Mouse (Mus musculus) neural tube, embryonic 14.5 days (tissue): ENCODE results near the gene Mylk. TPM values are rescaled to one million over a fixed set of nuclear protein-coding genes. Genes with fewer than 3 reads are reported as not detected.

ENCODE experiments used
- ATAC-seq: fragments of 200-750 bp; cut with Nextera tagmentation; 2 replicates; pipeline ENCODE4 v1.8.0; 2017; ENCODE audit warnings: low read depth, mild to moderate bottlenecking, moderate TSS enrichment, moderate library complexity
- H3K27ac ChIP-seq: fragments of 300-500 bp; sonication (generic); 2 replicates; pipeline ENCODE4 v1.5.1; 2014; ENCODE audit warnings: low read depth, mild to moderate bottlenecking, control low read depth, low read length, moderate library complexity, mixed read lengths
- H3K27me3 ChIP-seq: fragments of 300-500 bp; sonication (generic); 2 replicates; pipeline ENCODE4 v1.6.1; 2014; ENCODE audit warnings: low read length; ENCODE audit not compliant: control insufficient read depth, insufficient read depth
- H3K36me3 ChIP-seq: fragments of 300-500 bp; sonication (generic); 2 replicates; pipeline ENCODE4 v1.6.1; 2014; ENCODE audit warnings: low read length, mixed read lengths; ENCODE audit not compliant: control insufficient read depth, insufficient read depth
- H3K4me1 ChIP-seq: fragments of 300-500 bp; sonication (generic); 2 replicates; pipeline ENCODE4 v1.6.1; 2014; ENCODE audit warnings: low read length; ENCODE audit not compliant: control insufficient read depth, insufficient read depth
- H3K4me2 ChIP-seq: fragments of 300-500 bp; sonication (generic); 2 replicates; pipeline ENCODE4 v1.6.1; 2014; ENCODE audit warnings: mild to moderate bottlenecking, low read depth, low read length, control low read depth
- H3K4me3 ChIP-seq: fragments of 300-500 bp; sonication (generic); 2 replicates; pipeline ENCODE4 v1.5.1; 2014; ENCODE audit warnings: low read depth, low read length, control low read depth, mixed read lengths
- H3K9ac ChIP-seq: fragments of 300-500 bp; sonication (generic); replicated peaks from 2 replicates; pipeline ENCODE4 v1.6.1; 2014; ENCODE audit warnings: low read depth, mild to moderate bottlenecking, control low read depth, low read length, mixed read lengths
- H3K9me3 ChIP-seq: fragments of 300-500 bp; sonication (generic); 2 replicates; pipeline ENCODE4 v1.6.1; 2016; ENCODE audit warnings: low read length; ENCODE audit not compliant: control insufficient read depth
- WGBS: fragments of 180-500 bp; shearing (Covaris S2); extraction: QIAGEN DNeasy Blood & Tissue Kit; methylation state at CpG from one replicate; pipeline ENCODE4 v1.1.7; 2014; 5-methylcytosine and 5-hydroxymethylcytosine counted together
- polyA plus RNA-seq: library from polyadenylated mRNA; unstranded; fragments of >200 nt; fragmentation: Nextera tagmentation; extraction: Ambion mirVana; gene quantifications from 2 replicates; pipeline ENCODE4 v1.2.1, GENCODE M21; 2014

Mylk gene
- polyA plus RNA-seq, 1 experiment from 2014 or later = 1.5 TPM

DNA sequence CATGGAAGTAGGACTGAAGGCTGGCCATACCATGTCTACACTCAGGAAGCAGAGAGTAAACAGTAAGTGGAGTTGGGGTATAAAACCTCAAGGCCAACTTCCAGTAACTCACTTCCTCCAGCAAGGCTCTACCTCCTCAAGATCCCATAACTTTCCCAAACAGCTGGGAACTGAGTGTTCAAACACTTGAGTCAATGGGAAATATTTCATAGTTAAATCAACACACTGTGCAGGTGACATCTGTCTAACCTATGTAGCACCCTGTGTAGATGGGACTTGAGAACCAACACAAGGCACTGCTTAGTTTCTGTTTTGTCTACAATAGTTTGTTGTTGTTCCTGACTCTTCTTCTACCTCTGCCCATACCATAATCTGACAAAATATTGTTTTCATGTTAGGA lies 263.4 kb downstream of the Mylk start:
- Histone ChIP-seq H3K27ac (no peak overlapping the region), H3K27me3 (no peaks in the 10 kb centered on the region), H3K9ac (no peak overlapping the region), H3K4me3 (no peak overlapping the region), H3K4me1 (no peaks in the 10 kb centered on the region), H3K9me3 (no peaks in the 10 kb centered on the region), H3K4me2 (no peak overlapping the region), H3K36me3 (no peaks in the 10 kb centered on the region)
- no peak for ATAC-seq

DNA sequence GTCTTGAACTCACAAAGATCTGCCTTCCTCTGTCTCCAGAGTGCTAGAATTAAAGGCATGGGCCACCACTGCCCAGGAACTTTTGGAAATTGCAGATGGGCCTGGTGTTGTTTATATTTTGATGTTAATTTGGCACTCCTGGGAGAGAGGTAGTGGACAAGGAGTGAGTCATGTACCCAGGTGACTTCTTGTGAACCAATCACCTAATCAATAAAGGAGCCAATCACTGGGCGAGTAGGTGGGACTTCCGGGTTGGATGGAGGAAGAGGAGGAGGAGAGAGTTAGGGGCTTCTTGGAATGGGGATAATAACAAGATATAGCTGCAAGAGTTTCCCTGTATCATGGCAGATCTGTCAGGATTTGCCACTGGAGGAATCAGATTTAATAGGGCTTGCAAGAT lies 268.5 kb downstream of the Mylk start:
- H3K4me2 ChIP-seq = no peak overlapping the region
- 73% methylated on average over 2 of the region's 2 CpGs for WGBS
- ATAC-seq = no peak

DNA sequence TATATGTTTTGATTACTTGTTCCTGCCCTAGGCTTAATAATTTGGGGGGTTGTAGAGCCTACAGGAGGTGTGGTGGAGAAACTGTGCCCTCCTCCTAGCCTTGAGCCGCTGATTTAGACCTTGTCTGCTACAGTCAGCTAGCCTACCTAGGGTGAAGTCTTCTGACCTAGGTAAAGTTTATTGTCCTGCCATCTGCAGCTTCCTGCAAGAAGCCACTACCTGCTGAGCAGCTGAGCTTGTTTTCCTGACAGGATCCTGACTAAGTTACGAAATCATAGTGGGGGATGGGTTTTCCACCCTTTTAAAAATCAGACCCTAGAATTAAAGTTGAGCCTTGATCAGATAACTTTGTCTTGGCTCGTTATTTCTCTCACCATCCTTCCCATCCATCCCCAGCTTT lies 271.5 kb downstream of the Mylk start:
- no peak for ATAC-seq
- Histone ChIP-seq H3K4me1 (no peaks in the 10 kb centered on the region), H3K4me2 (no peak overlapping the region), H3K9me3 (no peaks in the 10 kb centered on the region), H3K36me3 (no peaks in the 10 kb centered on the region), H3K27ac (no peak overlapping the region), H3K4me3 (no peak overlapping the region), H3K9ac (no peak overlapping the region), H3K27me3 (no peaks in the 10 kb centered on the region)
- WGBS = 71% methylated on average over 3 of the region's 3 CpGs

More for the DNA sequence above, 268.5 kb downstream of the Mylk start:
- Histone ChIP-seq H3K4me3 (no peak overlapping the region), H3K4me1 (no peaks in the 10 kb centered on the region), H3K9me3 (no peaks in the 10 kb centered on the region), H3K36me3 (no peaks in the 10 kb centered on the region), H3K27ac (no peak overlapping the region), H3K27me3 (no peaks in the 10 kb centered on the region), H3K9ac (no peak overlapping the region)

DNA sequence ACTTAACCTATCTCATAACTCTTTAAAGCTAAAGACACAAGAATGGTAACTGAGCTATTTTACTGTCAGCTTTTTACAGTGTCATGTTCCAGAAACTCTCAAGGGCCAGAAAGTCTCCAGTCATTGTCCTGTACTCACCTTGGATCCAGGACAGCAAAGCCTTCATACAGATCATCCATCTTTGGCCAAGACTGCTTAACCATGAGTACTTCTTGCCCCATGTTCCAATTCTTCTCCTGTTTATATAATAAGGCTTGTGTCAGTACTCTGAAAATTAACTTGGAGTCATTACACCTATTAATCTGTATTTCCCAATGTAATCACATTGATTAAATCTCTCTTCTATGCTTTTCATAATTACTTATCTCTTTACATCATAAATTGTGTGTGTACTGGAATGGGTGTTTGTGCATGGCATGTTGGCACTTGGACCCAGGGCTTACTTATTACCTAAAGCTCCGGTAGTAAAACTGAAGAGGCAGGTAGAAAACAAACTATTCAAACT lies 273.5 kb downstream of the Mylk start:
- H3K9me3 ChIP-seq = no peaks in the 10 kb centered on the region
- H3K4me2 ChIP-seq = no peak overlapping the region
- no peaks in the 10 kb centered on the region for H3K27me3 ChIP-seq
- no peak overlapping the region for H3K9ac ChIP-seq
- no peak overlapping the region for H3K4me3 ChIP-seq
- 94% methylated on average over 1 of the region's 1 CpGs for WGBS
- H3K4me1 ChIP-seq = no peaks in the 10 kb centered on the region; the same call in 1 of the 2 replicates
- no peaks in the 10 kb centered on the region for H3K36me3 ChIP-seq
- no peak for ATAC-seq
- H3K27ac ChIP-seq = no peak overlapping the region

DNA sequence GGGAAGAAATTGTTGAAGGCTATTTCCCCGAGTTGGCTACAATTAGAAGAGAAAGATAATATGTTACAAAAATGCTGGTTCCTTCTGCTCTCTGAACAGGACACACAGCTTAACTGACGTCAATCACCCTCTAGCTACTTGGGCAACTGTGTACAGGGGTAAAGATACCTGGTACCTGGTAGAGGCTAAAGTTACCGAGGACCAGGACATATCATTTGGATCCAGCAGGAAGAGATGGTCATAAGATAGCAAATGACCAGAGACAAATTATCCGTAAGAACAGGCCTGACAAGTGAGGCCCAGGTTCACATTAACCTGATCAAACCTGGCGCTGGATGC lies 276.9 kb downstream of the Mylk start:
- peak overlapping the region; percentile 86 for H3K4me3 ChIP-seq
- no peaks in the 10 kb centered on the region; the same call in 1 of the 2 replicates for H3K4me1 ChIP-seq
- 0 out of 2 replicates have a peak overlapping the region, but pooled peaks have one; percentile 21 for H3K9ac ChIP-seq
- H3K4me2 ChIP-seq = peak overlapping the region; percentile 46
- WGBS = 57% methylated on average over 5 of the region's 5 CpGs
- H3K27ac ChIP-seq = no peak overlapping the region; the same call in 1 of the 2 replicates
- no peak; the same call in 1 of the 2 replicates for ATAC-seq
- no peaks in the 10 kb centered on the region for H3K36me3 ChIP-seq
- no peaks in the 10 kb centered on the region for H3K9me3 ChIP-seq
- no peaks in the 10 kb centered on the region for H3K27me3 ChIP-seq

DNA sequence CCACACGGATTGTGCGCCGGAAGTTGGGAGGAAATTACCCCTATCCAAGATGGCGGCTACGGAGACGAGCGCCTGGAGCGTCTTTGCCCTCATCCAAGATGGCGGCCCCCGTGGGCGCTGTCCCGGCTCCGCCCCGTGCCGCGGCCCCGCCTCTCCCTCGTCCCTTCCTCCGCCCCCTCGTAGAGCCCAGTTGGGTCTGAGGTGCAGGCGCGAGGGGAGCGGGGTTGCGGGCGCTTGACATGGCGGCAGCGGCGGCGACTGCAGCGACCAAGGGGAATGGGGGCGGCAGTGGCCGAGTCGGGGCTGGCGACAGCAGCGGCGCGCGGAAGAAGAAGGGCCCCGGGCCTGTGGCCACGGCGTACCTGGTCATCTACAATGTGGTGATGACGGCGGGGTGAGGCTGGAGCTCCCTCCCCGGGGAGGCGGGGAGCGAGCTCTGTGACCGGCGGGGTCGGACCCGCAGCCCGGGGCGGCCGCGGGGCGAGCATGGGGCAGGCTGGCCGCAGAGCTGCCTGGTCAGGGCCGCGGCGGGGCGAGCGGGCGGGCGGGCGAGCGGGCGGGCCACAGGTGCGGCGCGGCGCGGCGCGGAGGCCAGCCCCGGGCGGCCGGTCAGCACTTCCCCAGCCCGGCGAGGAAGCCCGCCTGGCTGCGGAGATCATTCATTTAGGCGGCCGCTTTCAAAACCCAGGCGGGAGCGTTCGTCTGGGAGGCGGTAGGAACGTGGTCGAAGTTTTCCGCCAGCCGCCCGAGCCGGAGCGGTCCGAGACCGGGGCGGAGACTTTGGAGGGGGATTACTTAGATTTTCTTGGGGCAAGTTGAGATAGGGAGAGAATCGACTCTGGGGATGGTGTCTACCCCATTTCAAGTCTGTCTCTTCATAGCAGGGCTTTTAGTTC lies 277.5 kb downstream of the Mylk start, which contains the start of gene Hacd2:
Hacd2 (plus strand) TSS at position 187 of the 896 bp plus-strand sequence.
- H3K27me3 ChIP-seq = no peaks in the 10 kb centered on the region
- peak within 1 kb of the TSS; percentile 86 for H3K4me3 ChIP-seq
- under 1% methylated on average over 83 of the region's 97 CpGs for WGBS

DNA sequence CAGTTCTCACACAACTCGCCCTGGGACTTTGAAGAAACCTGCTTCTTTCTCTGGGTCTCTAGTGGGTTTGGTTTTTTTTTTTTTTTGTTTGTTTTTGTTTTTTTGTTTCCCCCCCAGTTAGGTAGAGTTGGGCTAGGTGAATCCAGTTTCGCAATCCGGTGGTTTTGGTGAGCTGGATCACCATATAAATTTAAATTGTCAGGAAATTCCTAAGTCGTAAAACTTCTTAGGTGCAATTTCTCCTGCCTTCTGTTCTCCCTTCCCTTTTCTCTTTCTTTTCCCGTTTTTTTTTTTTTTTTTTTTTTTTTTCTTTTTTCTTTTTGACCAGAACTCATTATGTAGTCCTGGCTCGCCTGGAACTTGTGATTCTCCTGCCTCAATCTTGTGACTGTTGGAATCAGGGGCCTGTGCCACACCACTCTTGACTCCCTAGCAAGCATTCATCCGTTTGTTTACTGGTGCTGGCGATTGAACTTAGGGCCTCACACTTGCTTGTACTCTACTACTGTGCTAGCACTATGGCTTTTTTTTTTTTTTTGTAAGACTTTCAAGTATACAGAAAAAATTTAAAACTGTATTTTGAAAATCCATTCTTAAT lies 278.2 kb downstream of the Mylk start:
- Histone ChIP-seq H3K4me1 (no peaks in the 10 kb centered on the region; the same call in 1 of the 2 replicates), H3K27me3 (no peaks in the 10 kb centered on the region), H3K9me3 (no peaks in the 10 kb centered on the region), H3K4me2 (peak overlapping the region; percentile 46), H3K9ac (peak overlapping the region; percentile 83; the same call in 1 of the 2 replicates), H3K27ac (no peak overlapping the region), H3K4me3 (peak overlapping the region; percentile 86), H3K36me3 (no peaks in the 10 kb centered on the region)
- no peak for ATAC-seq
- 4% methylated on average over 8 of the region's 8 CpGs for WGBS

More for the DNA sequence above, 277.5 kb downstream of the Mylk start, which contains the start of gene Hacd2:
- H3K36me3 ChIP-seq = no peaks in the 10 kb centered on the region
- H3K4me2 ChIP-seq = peak within 1 kb of the TSS; percentile 46
- peak; percentile 98 for ATAC-seq
- H3K4me1 ChIP-seq = no peaks in the 10 kb centered on the region; the same call in 1 of the 2 replicates
- H3K9me3 ChIP-seq = no peaks in the 10 kb centered on the region
- peak within 1 kb of the TSS; percentile 86 for H3K27ac ChIP-seq
- peak within 1 kb of the TSS; percentile 83 for H3K9ac ChIP-seq

DNA sequence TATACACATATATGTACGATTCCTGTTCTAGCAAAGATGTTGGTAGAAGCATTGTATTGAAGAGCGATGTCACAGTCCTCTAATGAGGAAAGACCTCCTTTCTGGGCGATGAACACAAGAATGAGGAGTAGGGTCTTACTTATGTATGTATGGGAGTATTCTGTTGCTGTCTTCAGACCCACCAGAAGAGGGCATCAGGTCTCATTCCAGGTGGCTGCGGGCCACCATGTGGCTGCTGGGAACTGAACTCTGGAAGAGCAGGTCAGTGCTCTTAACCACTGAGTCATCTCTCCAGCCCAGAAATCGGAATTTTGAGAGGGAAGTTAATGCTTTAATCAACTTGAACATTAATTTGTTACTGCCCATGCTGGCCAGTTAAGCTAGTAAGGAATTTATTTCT lies 279.3 kb downstream of the Mylk start:
- no peak for ATAC-seq
- H3K27ac ChIP-seq = no peak overlapping the region
- 86% methylated on average over 5 of the region's 5 CpGs for WGBS

DNA sequence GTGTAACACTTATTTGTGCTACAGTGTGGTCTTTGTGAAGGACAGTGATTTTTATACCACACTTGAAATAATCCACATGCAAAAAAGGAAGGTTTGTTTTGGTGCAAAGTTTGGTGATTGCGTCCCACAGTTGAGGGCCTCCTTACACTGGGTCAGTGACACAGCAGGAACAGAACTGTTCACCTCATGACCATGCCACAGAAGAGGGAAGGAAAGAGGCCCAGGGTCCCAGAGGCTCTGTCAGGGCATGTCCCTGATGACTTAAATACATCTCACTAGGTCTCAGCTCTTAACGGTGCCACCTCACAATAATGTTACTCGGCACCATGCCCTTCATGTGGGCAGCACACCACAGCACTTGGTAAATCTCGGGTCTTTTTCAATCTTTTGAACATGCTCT lies 280.3 kb downstream of the Mylk start:
- H3K27me3 ChIP-seq = no peaks in the 10 kb centered on the region
- no peak overlapping the region for H3K4me2 ChIP-seq
- ATAC-seq = no peak
- peaks cover 8% of the 10 kb centered on the region; the same call in 1 of the 2 replicates for H3K36me3 ChIP-seq
- H3K9ac ChIP-seq = no peak overlapping the region
- 90% methylated on average over 4 of the region's 4 CpGs for WGBS
- no peaks in the 10 kb centered on the region; the same call in 1 of the 2 replicates for H3K4me1 ChIP-seq
- no peaks in the 10 kb centered on the region for H3K9me3 ChIP-seq
- no peak overlapping the region for H3K4me3 ChIP-seq
- no peak overlapping the region for H3K27ac ChIP-seq

More for the DNA sequence above, 279.3 kb downstream of the Mylk start:
- Histone ChIP-seq H3K9ac (no peak overlapping the region), H3K4me2 (no peak overlapping the region), H3K36me3 (peaks cover 4% of the 10 kb centered on the region; the same call in 1 of the 2 replicates), H3K4me3 (no peak overlapping the region), H3K9me3 (no peaks in the 10 kb centered on the region), H3K4me1 (no peaks in the 10 kb centered on the region; the same call in 1 of the 2 replicates), H3K27me3 (no peaks in the 10 kb centered on the region)
